In the genomic region with DNA sequence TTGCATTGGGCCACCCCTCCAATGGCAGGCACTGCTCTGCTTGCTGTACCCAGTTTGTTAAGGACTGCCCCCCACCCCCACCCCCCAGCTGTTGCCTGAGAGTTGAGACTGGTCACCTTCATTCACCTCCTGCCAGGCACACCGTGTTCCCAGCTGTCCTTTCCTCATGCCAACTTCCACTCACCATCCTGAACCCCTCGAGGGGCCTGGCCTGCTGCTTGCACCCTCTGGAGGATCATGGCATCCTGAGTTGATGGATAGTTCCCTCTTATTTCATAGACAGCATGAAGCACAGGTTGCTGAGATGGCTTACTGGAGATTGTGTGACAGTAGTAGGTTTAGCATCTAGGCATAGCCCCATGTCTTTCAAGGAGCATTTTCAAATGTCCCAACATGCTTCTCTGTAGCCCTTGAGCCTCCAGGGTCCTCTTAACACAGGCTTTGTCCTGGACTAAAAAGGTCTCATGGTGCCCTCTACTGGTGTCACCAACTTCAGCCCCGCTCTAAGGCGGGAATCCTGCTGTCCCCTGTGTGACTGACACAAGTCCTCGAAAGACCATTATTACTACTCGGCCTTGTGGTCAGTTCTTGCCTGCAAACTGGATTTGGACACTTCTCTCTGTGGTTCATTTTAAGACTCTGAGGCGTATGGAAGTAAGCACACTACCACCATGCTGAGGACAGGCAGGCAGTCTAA, we compare ENCODE assay signal across 9 mouse cellular contexts. TPM values are rescaled to one million over a fixed set of nuclear protein-coding genes. Genes with fewer than 3 reads are reported as not detected.
DNase-seq lines count a peak whose midpoint lies in the region; ATAC-seq and TF ChIP-seq lines count a peak whose summit lies in the region.
"Had no signal": no experiment of that assay in that cellular context is flagged by ENCODE, and none has a peak within 500 bp of the region (broad histone marks: within the 10 kb centered on the region; RNA-seq: fewer than 3 reads in every experiment).

No protein-coding gene starts in this region.

- WGBS in heart, embryonic 11.5 days (ENCODE audit: insufficient replicate concordance) = 42% methylated on average over 7 of the region's 7 CpGs
- 53% methylated on average over 7 of the region's 7 CpGs for WGBS in limb, embryonic 10.5 days
- WGBS in midbrain, embryonic 12.5 days = 33% methylated on average over 7 of the region's 7 CpGs
- WGBS in spleen, adult 2 months = 35% methylated on average over 7 of the region's 7 CpGs

- H3K9ac ChIP-seq in heart, embryonic 11.5 days (ENCODE audit: low read depth, low read length) = no peak overlapping the region
- H3K9ac ChIP-seq in midbrain, embryonic 12.5 days (replicated peaks) = no peak overlapping the region
- H3K9ac ChIP-seq: limb, embryonic 15.5 days had no signal

- no peaks in the 10 kb centered on the region for H3K27me3 ChIP-seq in heart, embryonic 11.5 days (ENCODE audit: control insufficient read depth, insufficient read depth, low read length)
- H3K27me3 ChIP-seq in limb, embryonic 10.5 days (ENCODE audit: low read depth, poor library complexity, severe bottlenecking) = no peaks in the 10 kb centered on the region
- H3K27me3 ChIP-seq in midbrain, embryonic 12.5 days = no peaks in the 10 kb centered on the region
- H3K27me3 ChIP-seq in spleen, adult 2 months (ENCODE audit: control insufficient read depth, insufficient read depth, low read length) = no peaks in the 10 kb centered on the region

- no peak overlapping the region for H3K27ac ChIP-seq in heart, embryonic 11.5 days (ENCODE audit: low read depth, low read length)
- no peak overlapping the region for H3K27ac ChIP-seq in limb, embryonic 10.5 days
- H3K27ac ChIP-seq in midbrain, embryonic 12.5 days (replicated peaks) = no peak overlapping the region
- H3K27ac ChIP-seq in spleen, adult 2 months (ENCODE audit: insufficient read depth, low read length) = no peak overlapping the region
- H3K27ac ChIP-seq: limb, embryonic 15.5 days had no signal

- H3K4me1 ChIP-seq in heart, embryonic 11.5 days (ENCODE audit: control insufficient read depth, insufficient read depth, low read length) = peaks cover 3% of the 10 kb centered on the region; the same call in 1 of the 2 replicates
- 0 out of 2 replicates have a peak, but pooled peaks cover 8% of the 10 kb centered on the region for H3K4me1 ChIP-seq in limb, embryonic 10.5 days
- H3K4me1 ChIP-seq in midbrain, embryonic 12.5 days = peaks cover 81% of the 10 kb centered on the region
- H3K4me1 ChIP-seq in spleen, adult 2 months (ENCODE audit: control insufficient read depth, insufficient read depth, insufficient read length) = peaks cover 5% of the 10 kb centered on the region; the same call in 1 of the 2 replicates

- peak; percentile 66; the same call in 1 of the 2 replicates for TF ChIP-seq CTCF in spleen, adult 2 months (IDR thresholded peaks at IDR 0.05; ENCODE audit: extremely low read depth, insufficient read depth, insufficient read length, insufficient replicate concordance)

- no peak for TF ChIP-seq POLR2A in spleen, adult 2 months (IDR thresholded peaks at IDR 0.05; ENCODE audit: low read depth, low read length)

- peak; percentile 73 to 79 for DNase-seq in heart, adult 18-20 months
- peak; percentile 55 for DNase-seq in c-Kit-positive CD71-positive TER-119-positive erythroid progenitor cells, embryonic 14.5 days (ENCODE audit: low spot score)
- DNase-seq in frontal cortex, postnatal 25 days (ENCODE audit: low spot score in 2 of 2) = peak; percentile 51 to 66
- DNase-seq in kidney, adult 11 months = peak; percentile 67
- DNase-seq in limb, embryonic 10.5 days (ENCODE audit: low spot score) = peak; percentile 56
- peak; percentile 33 to 69 for DNase-seq in spleen, adult 2 months (ENCODE audit: low read depth in 1 of 2, low spot score in 2 of 2)

- no peak overlapping the region for H3K4me3 ChIP-seq in heart, embryonic 11.5 days (ENCODE audit: low read depth, low read length)
- H3K4me3 ChIP-seq in limb, embryonic 10.5 days = no peak overlapping the region
- no peak overlapping the region for H3K4me3 ChIP-seq in midbrain, embryonic 12.5 days
- H3K4me3 ChIP-seq in spleen, adult 2 months (ENCODE audit: extremely low read depth, insufficient read depth, insufficient read length) = no peak overlapping the region
- H3K4me3 ChIP-seq: limb, embryonic 15.5 days had no signal

- no peak for ATAC-seq in heart, embryonic 11.5 days (replicated peaks; ENCODE audit: insufficient number of reproducible peaks, low FRiP score, low TSS enrichment)
- peak; percentile 53 for ATAC-seq in midbrain, embryonic 12.5 days (ENCODE audit: low FRiP score, low read depth)

- H3K9me3 ChIP-seq in heart, embryonic 11.5 days (replicated peaks; ENCODE audit: control insufficient read depth, low read length) = no peaks in the 10 kb centered on the region
- no peaks in the 10 kb centered on the region for H3K9me3 ChIP-seq in limb, embryonic 10.5 days (replicated peaks)
- H3K9me3 ChIP-seq in midbrain, embryonic 12.5 days = no peaks in the 10 kb centered on the region
- H3K9me3 ChIP-seq: limb, embryonic 15.5 days had no signal

- H3K36me3 ChIP-seq in heart, embryonic 11.5 days (ENCODE audit: control insufficient read depth, insufficient read depth, low read length) = no peaks in the 10 kb centered on the region
- H3K36me3 ChIP-seq in limb, embryonic 10.5 days = peaks cover 11% of the 10 kb centered on the region
- peaks cover 18% of the 10 kb centered on the region for H3K36me3 ChIP-seq in midbrain, embryonic 12.5 days
- H3K36me3 ChIP-seq in spleen, adult 2 months (ENCODE audit: control insufficient read depth, insufficient read depth, low read length) = no peaks in the 10 kb centered on the region; the same call in 1 of the 2 replicates
- H3K36me3 ChIP-seq: limb, embryonic 15.5 days had no signal

- H3K4me2 ChIP-seq in heart, embryonic 11.5 days = no peak overlapping the region
- no peak overlapping the region for H3K4me2 ChIP-seq in midbrain, embryonic 12.5 days (replicated peaks)
- H3K4me2 ChIP-seq: limb, embryonic 15.5 days had no signal

RNA-seq across cellular contexts. Expression of gene Spata13, which starts 54.9 kb away (rescaled TPM):
- total RNA-seq in heart, adult 18-20 months (2021) = 10 to 100 TPM; 11.1 to 11.4 TPM
- polyA plus RNA-seq in heart, embryonic 11.5 days (2014; fragmentation: Nextera tagmentation; extraction: Ambion mirVana) = 16.8 and 19.6 TPM in 2 replicates
- polyA plus RNA-seq in limb, embryonic 10.5 days (2016; fragmentation: Nextera tagmentation; extraction: Ambion mirVana) = 12.5 and 14.0 TPM in 2 replicates
- polyA plus RNA-seq in midbrain, embryonic 12.5 days (2016; fragmentation: Nextera tagmentation; extraction: Ambion mirVana) = 79.6 and 84.9 TPM in 2 replicates
- polyA plus RNA-seq in spleen, adult 2 months (2012; rRNA removed) = 23.5 and 29.8 TPM in 2 replicates
